Mouse (Mus musculus) neural tube, embryonic 11.5 days (tissue): ENCODE measurements around the gene Gja4. TPM values are rescaled to one million over a fixed set of nuclear protein-coding genes. Genes with fewer than 3 reads are reported as not detected.
A peak's percentile ranks its signal among the peaks of the same experiment; 100 is the strongest.

Experiments
- ATAC-seq: fragments of 200-750 bp; cut with Nextera tagmentation; 2 replicates; pipeline ENCODE4 v1.8.0; 2017; ENCODE audit warnings: moderate number of reproducible peaks, mild to moderate bottlenecking, moderate TSS enrichment, moderate library complexity; ENCODE audit not compliant: insufficient read depth, low FRiP score, low TSS enrichment
- DNase-seq: peaks from one replicate; pipeline ENCODE4 v3.0.0-alpha.2; 2015; ENCODE audit warnings: low spot score
- H3K27ac ChIP-seq: fragments of 300-500 bp; sonication (generic); 2 replicates; pipeline ENCODE4 v1.5.1; 2014; ENCODE audit warnings: low read depth, mild to moderate bottlenecking, low read length
- H3K27me3 ChIP-seq: fragments of 300-500 bp; sonication (generic); 2 replicates; pipeline ENCODE4 v1.6.1; 2014; ENCODE audit warnings: mild to moderate bottlenecking, low read length, mixed read lengths; ENCODE audit not compliant: control insufficient read depth, insufficient read depth
- H3K36me3 ChIP-seq: fragments of 300-500 bp; sonication (generic); 2 replicates; pipeline ENCODE4 v1.6.1; 2014; ENCODE audit warnings: mild to moderate bottlenecking, low read length, moderate library complexity, mixed read lengths; ENCODE audit not compliant: control insufficient read depth, insufficient read depth
- H3K4me1 ChIP-seq: fragments of 300-500 bp; sonication (generic); 2 replicates; pipeline ENCODE4 v1.6.1; 2014; ENCODE audit warnings: low read length, mixed read lengths; ENCODE audit not compliant: control insufficient read depth, insufficient read depth
- H3K4me2 ChIP-seq: fragments of 300-500 bp; sonication (generic); 2 replicates; pipeline ENCODE4 v1.6.1; 2014; ENCODE audit warnings: low read depth, mild to moderate bottlenecking, moderate library complexity
- H3K4me3 ChIP-seq: fragments of 300-500 bp; sonication (generic); 2 replicates; pipeline ENCODE4 v1.5.1; 2014; ENCODE audit warnings: low read depth, low read length
- H3K9ac ChIP-seq: fragments of 300-500 bp; sonication (generic); 2 replicates; pipeline ENCODE4 v1.6.1; 2014; ENCODE audit warnings: mild to moderate bottlenecking, low read length
- H3K9me3 ChIP-seq: fragments of 300-500 bp; sonication (generic); 2 replicates; pipeline ENCODE4 v1.6.1; 2016; ENCODE audit warnings: low read length; ENCODE audit not compliant: control insufficient read depth
- whole genome bisulfite sequencing: fragments of 180-500 bp; shearing (Covaris S2); extraction: QIAGEN DNeasy Blood & Tissue Kit; methylation state at CpG from one replicate; pipeline ENCODE4 v1.1.7; 2014; 5-methylcytosine and 5-hydroxymethylcytosine counted together
- polyA plus RNA-seq: library from polyadenylated mRNA; unstranded; fragments of >200 nt; fragmentation: Nextera tagmentation; extraction: Ambion mirVana; gene quantifications from 2 replicates; pipeline ENCODE4 v1.2.1, GENCODE M21; 2014

Gja4 gene
- polyA plus RNA-seq, 1 experiment from 2014 or later = 20.3 TPM

DNA sequence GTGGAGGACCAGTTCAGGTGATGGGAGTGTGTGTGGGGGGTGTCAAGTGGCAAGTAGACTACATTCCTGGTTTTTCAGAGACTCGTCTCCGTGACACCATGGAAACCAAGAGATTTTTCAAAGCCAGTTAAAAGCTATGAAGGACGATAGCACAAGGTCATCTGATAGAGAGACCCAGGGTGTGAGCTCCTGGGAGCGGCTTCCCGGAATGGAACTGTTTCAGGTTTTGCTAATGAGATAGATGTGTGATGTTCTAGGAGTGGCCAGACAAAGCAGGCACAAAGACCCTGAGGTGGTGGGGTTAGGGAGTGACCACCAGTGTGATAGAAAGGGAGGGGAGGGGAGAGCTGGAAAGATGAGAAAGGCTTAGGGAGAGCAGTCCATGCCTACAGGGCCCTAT is 31.2 kb upstream of the Gja4 start:
- H3K27ac ChIP-seq = no peak overlapping the region
- H3K36me3 ChIP-seq = no peaks in the 10 kb centered on the region
- ATAC-seq (no peak), DNase-seq (no peak)
- 87% methylated on average over 5 of the region's 5 CpGs for WGBS
- H3K4me2 ChIP-seq = no peak overlapping the region
- H3K9ac ChIP-seq = no peak overlapping the region
- H3K9me3 ChIP-seq = no peaks in the 10 kb centered on the region
- H3K4me3 ChIP-seq = no peak overlapping the region
- H3K4me1 ChIP-seq = no peaks in the 10 kb centered on the region
- no peaks in the 10 kb centered on the region for H3K27me3 ChIP-seq

DNA sequence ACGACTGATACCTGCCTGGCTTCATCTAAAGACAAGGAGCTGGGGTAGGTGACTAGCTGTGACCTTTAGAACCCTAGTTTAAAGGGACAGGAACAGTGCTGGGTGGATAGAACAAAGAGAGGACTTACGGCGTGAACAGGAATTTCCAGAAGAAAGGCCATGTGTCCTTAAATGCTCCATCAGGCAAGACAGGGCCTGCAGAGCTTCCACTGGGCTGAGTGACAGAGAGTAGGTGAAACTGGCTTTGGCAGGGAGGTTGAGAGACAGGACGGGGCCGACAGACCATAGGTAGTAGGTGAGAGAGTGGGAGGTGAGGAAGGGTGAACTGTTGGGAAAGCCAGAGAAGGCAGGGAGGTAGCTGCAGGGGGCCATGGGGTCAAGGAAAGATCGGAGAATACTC is 27.5 kb upstream of the Gja4 start:
- Histone ChIP-seq H3K27ac (no peak overlapping the region), H3K4me3 (no peak overlapping the region), H3K9me3 (no peaks in the 10 kb centered on the region), H3K27me3 (no peaks in the 10 kb centered on the region), H3K4me2 (no peak overlapping the region), H3K4me1 (no peaks in the 10 kb centered on the region), H3K9ac (no peak overlapping the region), H3K36me3 (no peaks in the 10 kb centered on the region)
- no peak for ATAC-seq
- no peak for DNase-seq
- WGBS = 64% methylated on average over 6 of the region's 6 CpGs

DNA sequence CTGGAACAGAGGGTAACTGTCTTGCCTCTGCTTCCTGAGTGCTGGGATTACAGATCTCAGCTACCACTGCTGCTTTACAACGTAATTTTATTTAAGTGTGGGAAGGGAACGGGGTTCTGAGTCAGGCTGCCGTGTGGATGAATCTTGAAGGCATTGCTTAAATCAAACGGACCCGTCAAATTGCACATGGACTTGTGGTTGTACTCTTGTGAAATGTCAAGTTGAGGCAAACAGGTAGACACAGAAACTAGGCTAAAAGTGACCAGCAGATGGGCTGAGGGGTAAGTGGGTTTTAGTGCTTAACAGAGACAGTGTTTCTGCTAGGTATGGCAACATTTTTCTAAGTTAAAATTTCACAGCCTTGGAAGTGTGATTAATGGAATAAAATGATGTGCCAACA is 23.8 kb upstream of the Gja4 start:
- H3K27me3 ChIP-seq = no peaks in the 10 kb centered on the region
- H3K4me3 ChIP-seq = no peak overlapping the region
- no peak overlapping the region for H3K9ac ChIP-seq
- ATAC-seq (no peak), DNase-seq (no peak)
- WGBS = 90% methylated on average over 5 of the region's 5 CpGs
- no peaks in the 10 kb centered on the region for H3K4me1 ChIP-seq
- no peak overlapping the region for H3K4me2 ChIP-seq
- no peaks in the 10 kb centered on the region for H3K9me3 ChIP-seq
- no peak overlapping the region for H3K27ac ChIP-seq
- H3K36me3 ChIP-seq = no peaks in the 10 kb centered on the region

DNA sequence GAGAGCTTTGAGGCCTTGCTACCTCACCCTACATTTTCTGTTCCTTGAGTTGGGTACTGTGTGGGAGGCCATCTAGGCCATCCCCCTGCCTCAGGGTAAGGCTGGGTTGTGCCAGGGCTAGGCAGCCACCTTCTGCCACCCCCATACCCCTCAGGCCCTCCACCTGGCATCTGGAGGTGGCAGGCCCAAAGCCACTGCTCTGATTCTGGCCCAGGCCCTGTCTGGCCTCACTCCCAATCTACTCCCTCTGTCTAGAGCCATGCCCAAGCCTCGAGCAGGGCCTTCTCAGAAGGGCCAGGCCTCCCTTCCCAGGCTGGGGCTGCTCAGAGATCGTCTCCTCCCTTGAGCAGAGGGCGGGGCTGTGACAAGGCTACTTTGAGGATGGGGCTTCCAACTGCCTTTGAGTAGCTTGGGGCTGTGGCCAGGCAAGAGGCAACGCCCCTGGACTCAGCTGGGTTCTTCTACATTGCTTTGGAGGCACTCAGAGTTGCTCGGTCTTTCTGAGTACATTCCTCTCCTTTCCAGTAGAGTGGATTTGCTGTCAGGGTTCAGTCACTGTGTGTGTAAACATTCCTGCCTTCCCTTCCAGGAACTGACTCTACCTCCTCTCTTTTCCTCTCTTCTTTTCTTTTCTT is 21.1 kb upstream of the Gja4 start:
- Histone ChIP-seq H3K27ac (no peak overlapping the region), H3K4me2 (no peak overlapping the region), H3K9me3 (no peaks in the 10 kb centered on the region), H3K36me3 (no peaks in the 10 kb centered on the region), H3K27me3 (peaks cover 16% of the 10 kb centered on the region), H3K4me3 (no peak overlapping the region), H3K4me1 (peaks cover 5% of the 10 kb centered on the region; the same call in 1 of the 2 replicates), H3K9ac (no peak overlapping the region)
- 41% methylated on average over 5 of the region's 5 CpGs for WGBS
- ATAC-seq (no peak), DNase-seq (no peak)

DNA sequence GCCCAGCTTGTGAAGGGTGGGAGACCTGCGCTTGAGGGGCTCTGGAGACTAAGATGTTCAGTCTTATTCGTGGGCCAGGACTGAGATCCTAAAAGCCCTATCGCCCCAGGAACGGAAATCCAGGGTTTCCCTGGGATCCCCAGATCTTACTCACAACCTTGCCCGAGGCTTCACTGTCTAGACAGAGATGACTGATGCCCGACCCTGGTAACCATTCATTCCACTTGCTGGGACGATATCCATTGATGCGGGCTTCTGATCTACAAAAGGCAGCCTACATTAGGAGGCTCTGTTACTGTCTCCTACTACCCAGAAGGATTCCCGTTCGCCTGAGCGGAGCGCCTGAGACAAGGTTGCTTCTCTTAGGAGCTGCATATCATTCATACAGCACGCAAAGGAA is 17.3 kb upstream of the Gja4 start:
- Histone ChIP-seq H3K9me3 (no peaks in the 10 kb centered on the region), H3K4me2 (no peak overlapping the region), H3K27ac (no peak overlapping the region), H3K4me1 (peaks cover 5% of the 10 kb centered on the region; the same call in 1 of the 2 replicates), H3K36me3 (no peaks in the 10 kb centered on the region), H3K27me3 (peaks cover 33% of the 10 kb centered on the region), H3K4me3 (no peak overlapping the region), H3K9ac (no peak overlapping the region)
- WGBS = 16% methylated on average over 13 of the region's 13 CpGs
- DNase-seq (no peak), ATAC-seq (no peak)

DNA sequence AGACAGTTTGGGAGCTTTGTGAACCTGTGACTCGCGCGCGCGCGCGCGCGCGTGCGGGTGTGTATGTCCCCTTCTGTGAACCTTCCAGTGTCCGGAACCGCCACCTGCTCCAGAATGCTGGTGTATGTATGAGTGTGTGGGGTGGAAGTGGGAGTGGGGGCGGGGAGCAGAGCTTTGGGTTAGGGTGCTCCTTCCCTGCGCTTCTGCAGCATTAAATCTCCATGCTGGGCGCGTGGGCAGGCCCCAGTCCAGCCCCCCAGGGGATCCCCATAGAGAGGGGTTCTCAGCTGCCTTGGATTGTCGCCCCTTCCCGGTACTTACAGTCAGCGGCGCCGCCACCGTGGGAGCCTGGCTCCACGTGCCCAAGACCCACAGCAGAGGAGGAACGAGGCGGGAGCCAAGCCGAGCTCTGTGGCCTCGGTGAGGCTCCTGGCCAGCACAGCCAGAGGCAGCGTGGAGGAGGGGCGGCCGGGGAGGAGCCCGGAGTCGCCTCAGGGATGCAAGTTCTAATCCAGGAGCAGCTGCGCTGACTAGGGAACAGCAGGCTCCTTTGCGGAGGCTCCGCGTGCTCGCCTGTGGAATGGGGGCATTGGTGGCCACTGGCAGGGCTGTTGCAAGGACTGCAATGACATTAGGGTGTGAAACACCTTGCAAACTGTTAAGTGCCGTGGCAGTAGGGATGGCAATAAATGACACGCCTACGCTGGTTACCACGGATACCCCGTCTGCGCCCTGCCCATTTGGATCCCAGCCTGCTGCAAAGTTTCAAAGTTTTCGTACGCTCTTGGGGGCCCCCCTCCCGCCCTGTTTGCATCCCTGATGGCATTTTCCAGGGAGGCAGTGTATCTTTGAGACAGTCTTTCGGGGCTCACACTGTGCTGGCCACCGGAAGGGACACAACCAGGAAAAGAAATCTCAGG is 16.6 kb upstream of the Gja4 start, which contains the start of gene Gjb3:
TSS of gene Gjb3 (minus strand) at position 664 of the 920 bp plus-strand sequence.
- under 1% methylated on average over 49 of the region's 49 CpGs for WGBS
- Histone ChIP-seq H3K4me1 (peaks cover 5% of the 10 kb centered on the region; the same call in 1 of the 2 replicates), H3K27ac (no peak within 1 kb of the TSS), H3K4me2 (peak within 1 kb of the TSS; percentile 15), H3K4me3 (no peak within 1 kb of the TSS), H3K9ac (no peak within 1 kb of the TSS), H3K36me3 (no peaks in the 10 kb centered on the region), H3K9me3 (no peaks in the 10 kb centered on the region), H3K27me3 (peaks cover 33% of the 10 kb centered on the region)
- ATAC-seq (no peak), DNase-seq (peak; percentile 53)

DNA sequence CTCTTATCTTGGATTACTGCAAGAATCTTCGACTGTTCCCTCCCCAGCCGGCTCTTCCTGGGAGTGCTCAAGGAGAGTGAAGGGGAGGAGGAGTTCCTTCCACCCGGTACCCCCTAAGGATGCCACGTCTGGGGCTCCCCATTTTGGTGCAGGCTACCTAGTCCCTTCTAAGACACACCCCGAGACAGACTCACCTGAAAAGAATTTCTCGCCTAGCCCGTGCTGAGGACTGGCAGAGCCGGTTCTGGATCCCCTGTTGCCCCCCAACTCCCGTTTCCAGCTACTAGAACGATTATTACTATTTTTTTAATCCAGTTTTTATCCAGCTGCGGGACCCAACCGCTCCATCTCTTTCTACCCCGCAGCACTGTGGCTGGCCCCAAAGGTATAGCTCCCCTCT is 15.9 kb upstream of the Gja4 start:
- WGBS = 1% methylated on average over 13 of the region's 13 CpGs
- no peak overlapping the region for H3K9ac ChIP-seq
- peak overlapping the region; percentile 15; the same call in 1 of the 2 replicates for H3K4me2 ChIP-seq
- no peaks in the 10 kb centered on the region for H3K36me3 ChIP-seq
- H3K9me3 ChIP-seq = no peaks in the 10 kb centered on the region
- peaks cover 33% of the 10 kb centered on the region for H3K27me3 ChIP-seq
- ATAC-seq (no peak), DNase-seq (no peak)
- no peak overlapping the region for H3K27ac ChIP-seq
- no peak overlapping the region for H3K4me3 ChIP-seq
- peaks cover 5% of the 10 kb centered on the region; the same call in 1 of the 2 replicates for H3K4me1 ChIP-seq

DNA sequence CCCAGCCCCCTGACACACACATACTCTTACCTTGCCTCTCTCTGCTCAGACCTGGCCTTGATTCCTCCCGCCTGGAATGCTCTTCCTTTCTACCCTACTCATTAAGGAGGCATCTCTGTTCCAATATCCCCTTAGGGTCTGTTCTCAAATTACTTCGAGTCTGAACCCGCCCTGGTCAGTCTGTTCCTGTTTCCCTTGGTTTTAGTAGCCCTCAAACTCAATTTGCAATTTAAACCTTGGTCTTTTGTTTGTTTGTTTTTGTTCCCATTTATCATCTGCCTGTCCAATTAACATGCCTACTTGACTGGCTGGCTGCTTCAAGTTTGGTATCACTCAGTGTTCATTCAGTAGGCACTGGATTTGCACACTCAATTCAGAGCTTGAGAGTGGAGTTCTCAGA is 15.2 kb upstream of the Gja4 start:
- Histone ChIP-seq H3K4me3 (no peak overlapping the region), H3K9ac (no peak overlapping the region), H3K27me3 (peaks cover 33% of the 10 kb centered on the region), H3K36me3 (no peaks in the 10 kb centered on the region), H3K4me1 (peaks cover 5% of the 10 kb centered on the region; the same call in 1 of the 2 replicates), H3K4me2 (no peak overlapping the region), H3K27ac (no peak overlapping the region), H3K9me3 (no peaks in the 10 kb centered on the region)
- 8% methylated on average over 3 of the region's 3 CpGs for WGBS
- DNase-seq = no peak
- no peak for ATAC-seq
